Mouse (Mus musculus): ENCODE data around the gene Zzz3.

- TF ChIP-seq ELF1 (IDR thresholded peaks at IDR 0.05; ENCODE audit: low read depth, low read length) (no peak), EP300 (IDR thresholded peaks at IDR 0.05; ENCODE audit: low read length) (no peak), CTCF (conservative IDR thresholded peaks at IDR 0.05 in 1 of 2, IDR thresholded peaks at IDR 0.05 in 1 of 2; ENCODE audit: low read depth in 2 of 2, low read length in 2 of 2) (no peak), ZC3H11A (IDR thresholded peaks at IDR 0.05; ENCODE audit: low read depth, low read length) (no peak), NELFE (IDR thresholded peaks at IDR 0.05; ENCODE audit: low read depth, low read length) (no peak), UBTF (IDR thresholded peaks at IDR 0.05; ENCODE audit: low read depth, low read length) (no peak), CHD2 (IDR thresholded peaks at IDR 0.05; ENCODE audit: low read length) (no peak)
These were observed 33.7 kb downstream of the Zzz3 start for GRCm38 (mm10) chr3:152428925-152429324.

Measured in CH12.LX (cell line).